Mouse (Mus musculus) cortical plate, adult 2 months (tissue): ENCODE measurements around the gene Pdxdc1.
A peak's percentile ranks its signal among the peaks of the same experiment; 100 is the strongest.

Experiments
- CTCF ChIP-seq: fragments of 200-500 bp; IDR thresholded peaks from 2 replicates; pipeline ENCODE4 v1.5.1; 2011; ENCODE audit warnings: mild to moderate bottlenecking, control low read depth, low read length; ENCODE audit not compliant: insufficient read depth; ENCODE audit errors: extremely low read depth
- POLR2A ChIP-seq: fragments of 200-500 bp; IDR thresholded peaks from 2 replicates; pipeline ENCODE4 v1.6.1; 2011; ENCODE audit warnings: mild to moderate bottlenecking, low read length, control low read depth; ENCODE audit not compliant: insufficient read depth; ENCODE audit errors: extremely low read depth

GRCm38 (mm10) chr16:13820771-13821170 lies 82.2 kb downstream of the Pdxdc1 start:
- TF ChIP-seq CTCF (0 out of 2 replicates have a peak, but pooled peaks have one; percentile 5), POLR2A (no peak)
